Mouse (Mus musculus) leukemia stem cell, adult 10-12 weeks (primary cell): ENCODE results near the gene Sc5d. TPM values are rescaled to one million over a fixed set of nuclear protein-coding genes. Genes with fewer than 3 reads are reported as not detected.

Source experiments
- polyA plus RNA-seq: library from polyadenylated mRNA; stranded (reverse); fragments of >175 nt; gene quantifications from 2 replicates; pipeline ENCODE4 v1.2.3, GENCODE M21; 2012; ENCODE audit warnings: low replicate concordance

The Sc5d gene
- 0.29 and 4.2 TPM in 2 replicates for polyA plus RNA-seq

GRCm38 (mm10) chr9:42264145-42264544, at the start of gene Sc5d:
Sc5d (minus strand) TSS chr9:42264256.

Other genes starting within 250 kb of the Sc5d start
- gene Sorl1, start 140.0 kb downstream of the Sc5d start, polyA plus RNA-seq, result 3.9 and 5.8 TPM in 2 replicates
- not detected in 2 replicates for gene Tecta, start 135.7 kb upstream of the Sc5d start, polyA plus RNA-seq
- gene Tbcel, start 243.6 kb upstream of the Sc5d start, polyA plus RNA-seq, result 2.7 and 11.0 TPM in 2 replicates